Mouse (Mus musculus): ENCODE data around the gene Olfr1100. TPM values are rescaled to one million over a fixed set of nuclear protein-coding genes. Genes with fewer than 3 reads are reported as not detected.

Gene Olfr1100
- total RNA-seq (2022), result not detected

- DNase-seq (ENCODE audit: low spot score in 2 of 2), result no peak
Measured at GRCm38 (mm10) chr2:86979854-86980253, at the start of gene Olfr1100. Gene Olfr1100 (minus strand): TSS chr2:86979954.

- no peak for DNase-seq (ENCODE audit: low spot score in 2 of 2)
Measured at GRCm38 (mm10) chr2:87026980-87027379, 47.2 kb upstream of the Olfr1100 start, which contains the start of gene Olfr1104. Gene Olfr1104 (minus strand): TSS chr2:87027080.

GRCm38 (mm10) chr2:86998098-86998497 lies 18.3 kb upstream of the Olfr1100 start, which contains the start of gene Olfr1102:
Gene Olfr1102 (plus strand): TSS chr2:86998398.
- DNase-seq (ENCODE audit: low spot score in 2 of 2), result no peak

- DNase-seq (ENCODE audit: low spot score in 2 of 2), result no peak
Measured at GRCm38 (mm10) chr2:86991121-86991520, 11.4 kb upstream of the Olfr1100 start, which contains the start of gene Olfr1101. Gene Olfr1101 (minus strand): TSS chr2:86991221.

GRCm38 (mm10) chr2:86960593-86960992 lies 19.2 kb downstream of the Olfr1100 start, which contains the start of gene Olfr1099:
Gene Olfr1099 (minus strand): TSS chr2:86960693.
- no peak for DNase-seq (ENCODE audit: low spot score in 2 of 2)

- no peak for DNase-seq (ENCODE audit: low spot score in 2 of 2)
Measured at GRCm38 (mm10) chr2:86926557-86926956, 53.2 kb downstream of the Olfr1100 start.

Other genes with a start within 250 kb of the Olfr1100 start
- not detected for gene Olfr1089, start 246.3 kb downstream of the Olfr1100 start, total RNA-seq (2022)
- gene Olfr1090, start 221.0 kb downstream of the Olfr1100 start, total RNA-seq (2022), result not detected
- gene Olfr1093, start 197.5 kb downstream of the Olfr1100 start, total RNA-seq (2022), result not detected
- not detected for gene Olfr141, start 169.9 kb downstream of the Olfr1100 start, total RNA-seq (2022)
- not detected for gene Olfr1094, start 155.3 kb downstream of the Olfr1100 start, total RNA-seq (2022)
- gene Olfr1095, start 128.3 kb downstream of the Olfr1100 start, total RNA-seq (2022), result not detected
- gene Gm13723, start 105.2 kb downstream of the Olfr1100 start, total RNA-seq (2022), result not detected
- gene Olfr1097, start 87.7 kb downstream of the Olfr1100 start, total RNA-seq (2022), result not detected
- not detected for gene Olfr1098, start 55.4 kb downstream of the Olfr1100 start, total RNA-seq (2022)
- not detected for gene Olfr1099, start 19.3 kb downstream of the Olfr1100 start, total RNA-seq (2022)
- gene Olfr1101, start 11.3 kb upstream of the Olfr1100 start, total RNA-seq (2022), result not detected
- gene Olfr1102, start 18.4 kb upstream of the Olfr1100 start, total RNA-seq (2022), result not detected
- gene Olfr1104, start 47.1 kb upstream of the Olfr1100 start, total RNA-seq (2022), result not detected
- gene Olfr1105, start 56.6 kb upstream of the Olfr1100 start, total RNA-seq (2022), result not detected
- not detected for gene Olfr1106, start 72.3 kb upstream of the Olfr1100 start, total RNA-seq (2022)
- not detected for gene Olfr1107, start 95.9 kb upstream of the Olfr1100 start, total RNA-seq (2022)
- not detected for gene Olfr1109, start 116.1 kb upstream of the Olfr1100 start, total RNA-seq (2022)
- not detected for gene Olfr259, start 134.6 kb upstream of the Olfr1100 start, total RNA-seq (2022)
- gene Olfr1110, start 160.3 kb upstream of the Olfr1100 start, total RNA-seq (2022), result not detected
- gene Olfr1111, start 172.7 kb upstream of the Olfr1100 start, total RNA-seq (2022), result not detected
- gene Olfr1112, start 207.8 kb upstream of the Olfr1100 start, total RNA-seq (2022), result not detected
- not detected for gene Olfr1113, start 229.0 kb upstream of the Olfr1100 start, total RNA-seq (2022)

Measured in gastrocnemius, adult 8-10 months (tissue).